Mouse (Mus musculus): ENCODE measurements around the gene Adrm1.

Adrm1 gene

GRCm38 (mm10) chr2:180184011-180184751, 12.9 kb downstream of the Adrm1 start:
- no peak for DNase-seq (ENCODE audit: low spot score in 2 of 2)

- DNase-seq (ENCODE audit: low spot score in 2 of 2) = no peak
Observed at GRCm38 (mm10) chr2:180184752-180185109, 13.4 kb downstream of the Adrm1 start.

- no peak for DNase-seq (ENCODE audit: low spot score in 2 of 2)
Observed at GRCm38 (mm10) chr2:180185686-180186085, 14.4 kb downstream of the Adrm1 start.

GRCm38 (mm10) chr2:180187362-180187761, 16.1 kb downstream of the Adrm1 start:
- DNase-seq (ENCODE audit: low spot score in 2 of 2) = no peak

- DNase-seq (ENCODE audit: low spot score in 2 of 2) = no peak
Observed at GRCm38 (mm10) chr2:180196610-180197322, 25.5 kb downstream of the Adrm1 start.

- DNase-seq (ENCODE audit: low spot score in 2 of 2) = no peak
Observed at GRCm38 (mm10) chr2:180197323-180198037, 26.2 kb downstream of the Adrm1 start.

- DNase-seq (ENCODE audit: low spot score in 2 of 2) = no peak
Observed at GRCm38 (mm10) chr2:180198782-180199181, 27.5 kb downstream of the Adrm1 start.

GRCm38 (mm10) chr2:180200681-180201080, 29.4 kb downstream of the Adrm1 start:
- no peak for DNase-seq (ENCODE audit: low spot score in 2 of 2)

GRCm38 (mm10) chr2:180201303-180201702, 30.0 kb downstream of the Adrm1 start:
- no peak for DNase-seq (ENCODE audit: low spot score in 2 of 2)

- no peak for DNase-seq (ENCODE audit: low spot score in 2 of 2)
Observed at GRCm38 (mm10) chr2:180202263-180202662, 31.0 kb downstream of the Adrm1 start.

- no peak for DNase-seq (ENCODE audit: low spot score in 2 of 2)
Observed at GRCm38 (mm10) chr2:180202805-180203204, 31.5 kb downstream of the Adrm1 start.

- no peak for DNase-seq (ENCODE audit: low spot score in 2 of 2)
Observed at GRCm38 (mm10) chr2:180204501-180204900, 33.2 kb downstream of the Adrm1 start.

GRCm38 (mm10) chr2:180205083-180205955, 34.0 kb downstream of the Adrm1 start:
- DNase-seq (ENCODE audit: low spot score in 2 of 2) = no peak

GRCm38 (mm10) chr2:180205956-180206280, 34.6 kb downstream of the Adrm1 start:
- no peak for DNase-seq (ENCODE audit: low spot score in 2 of 2)

- no peak for DNase-seq (ENCODE audit: low spot score in 2 of 2)
Observed at GRCm38 (mm10) chr2:180207840-180208239, 36.6 kb downstream of the Adrm1 start.

GRCm38 (mm10) chr2:180208976-180209375, 37.7 kb downstream of the Adrm1 start:
- DNase-seq (ENCODE audit: low spot score in 2 of 2) = no peak

- no peak for DNase-seq (ENCODE audit: low spot score in 2 of 2)
Observed at GRCm38 (mm10) chr2:180212255-180212654, 41.0 kb downstream of the Adrm1 start.

GRCm38 (mm10) chr2:180214352-180214978, 43.2 kb downstream of the Adrm1 start:
- no peak for DNase-seq (ENCODE audit: low spot score in 2 of 2)

GRCm38 (mm10) chr2:180215011-180215461, 43.8 kb downstream of the Adrm1 start:
- DNase-seq (ENCODE audit: low spot score in 2 of 2) = no peak

GRCm38 (mm10) chr2:180215951-180216350, 44.7 kb downstream of the Adrm1 start:
- DNase-seq (ENCODE audit: low spot score in 2 of 2) = no peak

GRCm38 (mm10) chr2:180216921-180217320, 45.6 kb downstream of the Adrm1 start:
- DNase-seq (ENCODE audit: low spot score in 2 of 2) = no peak

All from spleen, postnatal 14 days (tissue).